Mouse (Mus musculus): ENCODE results near the gene Btbd9. TPM values are rescaled to one million over a fixed set of nuclear protein-coding genes. Genes with fewer than 3 reads are reported as not detected.

The Btbd9 gene
- polyA plus RNA-seq, 1 experiment from 2014 or later: 59.7 TPM

- no peak overlapping the region for H3K4me3 ChIP-seq (ENCODE audit: low read depth, low read length)
Measured at GRCm38 (mm10) chr17:30553027-30553937, 23.0 kb downstream of the Btbd9 start.

GRCm38 (mm10) chr17:30550774-30551107 is 25.5 kb downstream of the Btbd9 start:
- no peak overlapping the region for H3K9ac ChIP-seq (ENCODE audit: low read length)
- no peak for ATAC-seq (ENCODE audit: low FRiP score)
- WGBS: 26% methylated on average over 1 of the region's 1 CpGs

More at GRCm38 (mm10) chr17:30553027-30553937, 23.0 kb downstream of the Btbd9 start:
- H3K27ac ChIP-seq (ENCODE audit: low read depth, low read length): no peak overlapping the region
- no peaks in the 10 kb centered on the region for H3K4me1 ChIP-seq (ENCODE audit: control insufficient read depth, insufficient read depth, low read length)
- H3K36me3 ChIP-seq (ENCODE audit: control insufficient read depth, insufficient read depth, low read length): no peaks in the 10 kb centered on the region
- 88% methylated on average over 4 of the region's 4 CpGs for WGBS
- DNase-seq (ENCODE audit: low spot score, missing footprints) (no peak), ATAC-seq (ENCODE audit: low FRiP score) (no peak)
- no peak overlapping the region for H3K9ac ChIP-seq (ENCODE audit: low read length)
- no peaks in the 10 kb centered on the region for H3K9me3 ChIP-seq (ENCODE audit: control insufficient read depth, low read length)
- H3K4me2 ChIP-seq: no peak overlapping the region
- H3K27me3 ChIP-seq (ENCODE audit: control insufficient read depth, insufficient read depth, low read length): no peaks in the 10 kb centered on the region

GRCm38 (mm10) chr17:30549899-30550773 is 26.2 kb downstream of the Btbd9 start:
- no peak overlapping the region for H3K4me2 ChIP-seq
- no peaks in the 10 kb centered on the region for H3K4me1 ChIP-seq (ENCODE audit: control insufficient read depth, insufficient read depth, low read length)
- DNase-seq (ENCODE audit: low spot score, missing footprints) (no peak), ATAC-seq (ENCODE audit: low FRiP score) (no peak)
- H3K4me3 ChIP-seq (ENCODE audit: low read depth, low read length): no peak overlapping the region
- H3K27me3 ChIP-seq (ENCODE audit: control insufficient read depth, insufficient read depth, low read length): no peaks in the 10 kb centered on the region
- H3K27ac ChIP-seq (ENCODE audit: low read depth, low read length): no peak overlapping the region; the same call in 1 of the 2 replicates
- 49% methylated on average over 9 of the region's 9 CpGs for WGBS
- no peaks in the 10 kb centered on the region for H3K9me3 ChIP-seq (ENCODE audit: control insufficient read depth, low read length)
- no peaks in the 10 kb centered on the region for H3K36me3 ChIP-seq (ENCODE audit: control insufficient read depth, insufficient read depth, low read length)
- H3K9ac ChIP-seq (ENCODE audit: low read length): no peak overlapping the region

More at GRCm38 (mm10) chr17:30550774-30551107, 25.5 kb downstream of the Btbd9 start:
- DNase-seq (ENCODE audit: low spot score, missing footprints): no peak
- H3K9me3 ChIP-seq (ENCODE audit: control insufficient read depth, low read length): no peaks in the 10 kb centered on the region
- H3K4me1 ChIP-seq (ENCODE audit: control insufficient read depth, insufficient read depth, low read length): no peaks in the 10 kb centered on the region
- H3K4me2 ChIP-seq: no peak overlapping the region
- H3K27ac ChIP-seq (ENCODE audit: low read depth, low read length): no peak overlapping the region
- H3K27me3 ChIP-seq (ENCODE audit: control insufficient read depth, insufficient read depth, low read length): no peaks in the 10 kb centered on the region
- H3K36me3 ChIP-seq (ENCODE audit: control insufficient read depth, insufficient read depth, low read length): no peaks in the 10 kb centered on the region
- no peak overlapping the region for H3K4me3 ChIP-seq (ENCODE audit: low read depth, low read length)

- H3K9me3 ChIP-seq (ENCODE audit: control insufficient read depth, low read length): no peaks in the 10 kb centered on the region
- no peaks in the 10 kb centered on the region for H3K27me3 ChIP-seq (ENCODE audit: control insufficient read depth, insufficient read depth, low read length)
- 60% methylated on average over 8 of the region's 8 CpGs for WGBS
- ATAC-seq (ENCODE audit: low FRiP score): no peak
- H3K4me3 ChIP-seq (ENCODE audit: low read depth, low read length): no peak overlapping the region
- H3K36me3 ChIP-seq (ENCODE audit: control insufficient read depth, insufficient read depth, low read length): no peaks in the 10 kb centered on the region
- H3K4me2 ChIP-seq: no peak overlapping the region
- H3K4me1 ChIP-seq (ENCODE audit: control insufficient read depth, insufficient read depth, low read length): peaks cover 8% of the 10 kb centered on the region; the same call in 1 of the 2 replicates
- no peak for DNase-seq (ENCODE audit: low spot score, missing footprints)
- no peak overlapping the region for H3K9ac ChIP-seq (ENCODE audit: low read length)
- no peak overlapping the region for H3K27ac ChIP-seq (ENCODE audit: low read depth, low read length)
Measured at GRCm38 (mm10) chr17:30539098-30539497, 37.2 kb downstream of the Btbd9 start.

- Histone ChIP-seq H3K27ac (ENCODE audit: low read depth, low read length) (no peak overlapping the region), H3K36me3 (ENCODE audit: control insufficient read depth, insufficient read depth, low read length) (no peaks in the 10 kb centered on the region), H3K4me1 (ENCODE audit: control insufficient read depth, insufficient read depth, low read length) (peaks cover 8% of the 10 kb centered on the region; the same call in 1 of the 2 replicates), H3K27me3 (ENCODE audit: control insufficient read depth, insufficient read depth, low read length) (no peaks in the 10 kb centered on the region), H3K4me3 (ENCODE audit: low read depth, low read length) (no peak overlapping the region), H3K9me3 (ENCODE audit: control insufficient read depth, low read length) (no peaks in the 10 kb centered on the region), H3K4me2 (no peak overlapping the region), H3K9ac (ENCODE audit: low read length) (no peak overlapping the region)
- DNase-seq (ENCODE audit: low spot score, missing footprints) (no peak), ATAC-seq (ENCODE audit: low FRiP score) (no peak)
- WGBS: 50% methylated on average over 5 of the region's 5 CpGs
Measured at GRCm38 (mm10) chr17:30536651-30537050, 39.6 kb downstream of the Btbd9 start.

GRCm38 (mm10) chr17:30533098-30533497 is 43.2 kb downstream of the Btbd9 start:
- DNase-seq (ENCODE audit: low spot score, missing footprints) (no peak), ATAC-seq (ENCODE audit: low FRiP score) (no peak)
- H3K4me1 ChIP-seq (ENCODE audit: control insufficient read depth, insufficient read depth, low read length): peaks cover 8% of the 10 kb centered on the region; the same call in 1 of the 2 replicates
- H3K9me3 ChIP-seq (ENCODE audit: control insufficient read depth, low read length): no peaks in the 10 kb centered on the region
- 98% methylated on average over 2 of the region's 2 CpGs for WGBS
- no peaks in the 10 kb centered on the region for H3K27me3 ChIP-seq (ENCODE audit: control insufficient read depth, insufficient read depth, low read length)
- no peak overlapping the region for H3K4me2 ChIP-seq
- no peak overlapping the region for H3K4me3 ChIP-seq (ENCODE audit: low read depth, low read length)
- no peak overlapping the region for H3K27ac ChIP-seq (ENCODE audit: low read depth, low read length)
- no peak overlapping the region for H3K9ac ChIP-seq (ENCODE audit: low read length)
- H3K36me3 ChIP-seq (ENCODE audit: control insufficient read depth, insufficient read depth, low read length): no peaks in the 10 kb centered on the region

- WGBS: 79% methylated on average over 4 of the region's 4 CpGs
- Histone ChIP-seq H3K4me2 (no peak overlapping the region), H3K9me3 (ENCODE audit: control insufficient read depth, low read length) (no peaks in the 10 kb centered on the region), H3K4me3 (ENCODE audit: low read depth, low read length) (no peak overlapping the region), H3K27me3 (ENCODE audit: control insufficient read depth, insufficient read depth, low read length) (no peaks in the 10 kb centered on the region), H3K9ac (ENCODE audit: low read length) (no peak overlapping the region), H3K27ac (ENCODE audit: low read depth, low read length) (no peak overlapping the region), H3K4me1 (ENCODE audit: control insufficient read depth, insufficient read depth, low read length) (no peaks in the 10 kb centered on the region), H3K36me3 (ENCODE audit: control insufficient read depth, insufficient read depth, low read length) (no peaks in the 10 kb centered on the region)
- no peak for ATAC-seq (ENCODE audit: low FRiP score)
- no peak for DNase-seq (ENCODE audit: low spot score, missing footprints)
Measured at GRCm38 (mm10) chr17:30530542-30530940, 45.7 kb downstream of the Btbd9 start.

GRCm38 (mm10) chr17:30529632-30530541 is 46.4 kb downstream of the Btbd9 start:
- Histone ChIP-seq H3K4me2 (no peak overlapping the region), H3K9ac (ENCODE audit: low read length) (no peak overlapping the region), H3K36me3 (ENCODE audit: control insufficient read depth, insufficient read depth, low read length) (no peaks in the 10 kb centered on the region), H3K4me1 (ENCODE audit: control insufficient read depth, insufficient read depth, low read length) (no peaks in the 10 kb centered on the region), H3K9me3 (ENCODE audit: control insufficient read depth, low read length) (no peaks in the 10 kb centered on the region), H3K4me3 (ENCODE audit: low read depth, low read length) (no peak overlapping the region), H3K27ac (ENCODE audit: low read depth, low read length) (no peak overlapping the region), H3K27me3 (ENCODE audit: control insufficient read depth, insufficient read depth, low read length) (no peaks in the 10 kb centered on the region)
- WGBS: 90% methylated on average over 12 of the region's 12 CpGs
- no peak for ATAC-seq (ENCODE audit: low FRiP score)
- no peak for DNase-seq (ENCODE audit: low spot score, missing footprints)

Data from midbrain, embryonic 11.5 days (tissue).